Mouse (Mus musculus): Measurements from ENCODE around the gene Gm37240. TPM values are rescaled to one million over a fixed set of nuclear protein-coding genes. Genes with fewer than 3 reads are reported as not detected.

Gm37240 gene
- total RNA-seq, 2 experiments from 2014 or later = 1.3 to 1.9 TPM

GRCm38 (mm10) chr3:85518072-85518471 lies 369.2 kb downstream of the Gm37240 start:
- DNase-seq (ENCODE audit: low spot score in 2 of 2) = no peak

- DNase-seq (ENCODE audit: low spot score in 2 of 2) = no peak
Observed at GRCm38 (mm10) chr3:85516739-85517396, 370.4 kb downstream of the Gm37240 start.

- DNase-seq (ENCODE audit: low spot score in 2 of 2) = no peak
Observed at GRCm38 (mm10) chr3:85514700-85515099, 372.6 kb downstream of the Gm37240 start.

- no peak for DNase-seq (ENCODE audit: low spot score in 2 of 2)
Observed at GRCm38 (mm10) chr3:85508717-85509279, 378.5 kb downstream of the Gm37240 start.

- DNase-seq (ENCODE audit: low spot score in 2 of 2) = no peak
Observed at GRCm38 (mm10) chr3:85500096-85500495, 387.2 kb downstream of the Gm37240 start.

GRCm38 (mm10) chr3:85496146-85496545 lies 391.2 kb downstream of the Gm37240 start:
- peak in 1 of 2 experiments; percentile 42 for DNase-seq (ENCODE audit: low spot score in 2 of 2)

GRCm38 (mm10) chr3:85493796-85494195 lies 393.5 kb downstream of the Gm37240 start:
- no peak for DNase-seq (ENCODE audit: low spot score in 2 of 2)

GRCm38 (mm10) chr3:85490204-85490603 lies 397.1 kb downstream of the Gm37240 start:
- no peak for DNase-seq (ENCODE audit: low spot score in 2 of 2)

GRCm38 (mm10) chr3:85487379-85487778 lies 399.9 kb downstream of the Gm37240 start:
- no peak for DNase-seq (ENCODE audit: low spot score in 2 of 2)

GRCm38 (mm10) chr3:85485536-85486190 lies 401.7 kb downstream of the Gm37240 start:
- DNase-seq (ENCODE audit: low spot score in 2 of 2) = peak in 1 of 2 experiments; percentile 41

- no peak for DNase-seq (ENCODE audit: low spot score in 2 of 2)
Observed at GRCm38 (mm10) chr3:85482636-85483035, 404.7 kb downstream of the Gm37240 start.

- no peak for DNase-seq (ENCODE audit: low spot score in 2 of 2)
Observed at GRCm38 (mm10) chr3:85480638-85481037, 406.7 kb downstream of the Gm37240 start.

- no peak for DNase-seq (ENCODE audit: low spot score in 2 of 2)
Observed at GRCm38 (mm10) chr3:85478731-85479130, 408.6 kb downstream of the Gm37240 start.

GRCm38 (mm10) chr3:85469711-85470110 lies 417.6 kb downstream of the Gm37240 start:
- no peak for DNase-seq (ENCODE audit: low spot score in 2 of 2)

- no peak for DNase-seq (ENCODE audit: low spot score in 2 of 2)
Observed at GRCm38 (mm10) chr3:85468995-85469394, 418.3 kb downstream of the Gm37240 start.

GRCm38 (mm10) chr3:85465283-85466025 lies 421.9 kb downstream of the Gm37240 start:
- DNase-seq (ENCODE audit: low spot score in 2 of 2) = peak; percentile 88 to 91

GRCm38 (mm10) chr3:85460021-85460420 lies 427.3 kb downstream of the Gm37240 start:
- no peak for DNase-seq (ENCODE audit: low spot score in 2 of 2)

- no peak for DNase-seq (ENCODE audit: low spot score in 2 of 2)
Observed at GRCm38 (mm10) chr3:85456983-85457382, 430.3 kb downstream of the Gm37240 start.

GRCm38 (mm10) chr3:85455453-85455852 lies 431.9 kb downstream of the Gm37240 start:
- no peak for DNase-seq (ENCODE audit: low spot score in 2 of 2)

GRCm38 (mm10) chr3:85454001-85454400 lies 433.3 kb downstream of the Gm37240 start:
- DNase-seq (ENCODE audit: low spot score in 2 of 2) = no peak

GRCm38 (mm10) chr3:85449461-85449860 lies 437.9 kb downstream of the Gm37240 start:
- DNase-seq (ENCODE audit: low spot score in 2 of 2) = peak in 1 of 2 experiments; percentile 37

- no peak for DNase-seq (ENCODE audit: low spot score in 2 of 2)
Observed at GRCm38 (mm10) chr3:85442781-85443180, 444.5 kb downstream of the Gm37240 start.
